Mouse (Mus musculus) c-Kit-positive CD71-positive TER-119-positive erythroid progenitor cells, embryonic 14.5 days (primary cell): ENCODE data around the gene Reg3g.
"Not testable (repeated sequence)": the region's sequence is repeated elsewhere in the genome, so short reads cannot be mapped to it uniquely, and the experiment has no call there.

Source experiments
- DNase-seq: peaks from one replicate; pipeline ENCODE4 v3.0.0-alpha.2; 2013; ENCODE audit warnings: low spot score

Gene Reg3g

DNA sequence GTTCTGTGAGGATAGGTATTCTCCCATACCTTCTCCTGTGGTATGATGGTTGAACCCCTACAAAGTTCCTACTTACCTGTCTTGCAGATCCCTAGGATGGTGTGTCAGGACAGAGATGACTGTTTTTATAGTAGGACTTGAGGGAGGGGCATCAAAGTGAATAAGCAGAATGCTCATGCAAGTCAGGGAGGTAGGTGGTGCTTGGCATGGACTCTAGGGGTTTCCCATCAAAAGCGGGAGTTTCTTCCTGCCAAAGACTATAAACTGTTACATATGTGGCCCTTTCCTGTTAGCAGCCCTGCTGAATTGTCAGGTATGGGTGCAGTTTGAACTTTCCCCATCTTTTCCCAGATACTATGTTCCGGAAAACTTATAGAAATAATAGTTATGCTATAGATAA, at the start of gene Reg3g:
Gene Reg3g, minus strand, starts transcription at position 101 of the 400 bp plus-strand sequence.
- DNase-seq = no peak

DNA sequence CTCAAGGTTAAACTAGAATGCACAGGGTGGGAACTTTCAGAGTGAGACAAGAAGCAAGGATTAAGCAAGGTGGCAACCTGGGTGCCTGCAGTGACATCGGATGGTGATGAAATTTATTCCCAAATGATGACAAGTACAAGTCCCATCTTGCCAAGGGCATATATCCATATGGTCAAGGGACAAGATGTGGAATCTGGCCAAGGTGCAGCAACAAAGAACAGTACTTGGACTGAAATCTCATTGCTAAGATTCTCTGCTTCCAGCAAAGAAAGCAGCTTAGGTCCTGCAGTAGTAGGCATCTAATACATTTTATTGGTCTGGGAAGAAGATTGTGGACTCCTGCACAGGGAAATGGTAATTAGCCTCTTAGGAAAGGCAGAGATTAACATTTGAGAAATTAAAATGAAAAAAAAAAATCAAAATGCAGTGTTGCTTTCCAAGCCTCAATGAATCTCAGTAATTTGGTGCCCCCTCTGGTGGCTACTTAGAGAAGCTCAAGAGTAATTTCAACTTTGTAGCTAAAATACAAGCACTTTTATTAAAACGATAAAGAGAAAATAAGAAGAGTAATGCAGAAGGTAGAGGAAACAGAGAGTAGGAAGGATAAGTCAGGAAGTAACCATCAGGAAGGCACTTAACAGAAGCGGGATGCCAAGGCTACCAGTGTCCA, 47.2 kb upstream of the Reg3g start:
- DNase-seq = no peak

DNA sequence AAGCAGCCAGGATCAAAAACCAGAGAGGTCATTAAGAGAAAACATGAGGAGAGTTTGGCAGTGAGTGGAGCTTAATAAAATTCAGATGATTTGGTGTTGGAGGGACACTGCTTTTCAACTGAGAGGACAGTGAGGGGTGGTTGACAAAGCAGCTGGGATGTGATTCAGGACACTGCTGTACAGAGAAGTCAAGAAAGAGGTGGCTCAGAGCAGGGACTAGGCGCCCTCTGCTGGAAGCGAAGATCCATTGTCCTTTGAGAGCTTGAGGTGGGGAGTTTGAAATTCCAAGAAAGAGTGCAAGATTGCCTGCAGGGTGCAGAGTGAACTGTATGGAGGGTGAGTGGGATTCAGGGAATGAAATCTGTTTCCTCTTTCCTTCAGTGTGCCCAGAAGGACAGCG, 44.2 kb upstream of the Reg3g start:
- no peak for DNase-seq

DNA sequence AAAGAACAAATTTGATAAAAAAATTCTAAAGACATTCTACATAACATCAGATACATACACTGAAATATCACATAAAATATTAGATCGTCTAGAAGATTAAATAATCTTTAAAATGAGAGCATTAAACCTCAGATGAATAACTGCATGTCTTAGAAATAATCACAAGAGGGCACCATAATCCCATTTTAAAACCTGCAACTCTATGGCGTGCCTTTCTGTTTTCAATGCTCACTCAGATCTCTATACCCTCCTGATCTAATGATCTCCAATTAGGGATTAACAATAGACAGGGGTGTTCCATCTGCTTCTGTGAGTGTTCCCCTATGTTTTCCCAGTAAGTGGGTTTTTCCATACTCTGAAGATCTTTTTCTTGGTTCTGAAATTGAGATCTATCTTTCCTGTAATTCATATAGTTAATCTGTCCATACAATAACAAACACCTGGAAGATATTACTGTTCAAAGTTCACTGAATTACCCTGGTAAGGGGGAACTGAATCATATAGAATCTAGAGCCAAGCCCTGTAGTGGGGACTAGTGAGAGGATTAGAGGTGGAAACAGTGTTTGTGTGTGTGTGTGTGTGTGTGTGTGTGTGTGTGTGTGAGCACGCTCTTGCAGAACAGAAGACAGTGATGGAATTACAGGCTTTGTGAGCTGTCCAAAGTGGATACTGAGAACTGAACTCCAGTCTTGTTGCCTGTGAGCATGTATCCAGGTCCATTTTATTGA, 41.7 kb upstream of the Reg3g start:
- no peak for DNase-seq

DNA sequence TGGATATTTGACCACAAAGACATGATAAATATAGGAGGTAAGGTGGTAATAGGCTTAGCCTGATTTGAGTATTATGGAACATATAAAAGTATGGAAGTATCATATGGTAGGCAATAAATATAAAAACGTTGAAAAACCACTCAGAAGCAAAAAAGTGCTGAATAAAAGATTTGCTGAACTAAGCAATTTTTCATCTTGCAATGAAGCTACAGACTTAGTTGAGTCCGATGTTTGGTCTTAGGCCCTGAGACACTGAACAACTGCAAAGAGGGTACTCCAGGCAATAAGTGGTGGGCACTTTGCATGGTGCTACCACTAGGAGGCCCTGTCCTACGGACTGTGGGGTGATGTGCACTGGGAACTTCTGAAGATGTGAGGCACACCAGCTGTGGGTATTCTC, 37.1 kb upstream of the Reg3g start:
- no peak for DNase-seq

DNA sequence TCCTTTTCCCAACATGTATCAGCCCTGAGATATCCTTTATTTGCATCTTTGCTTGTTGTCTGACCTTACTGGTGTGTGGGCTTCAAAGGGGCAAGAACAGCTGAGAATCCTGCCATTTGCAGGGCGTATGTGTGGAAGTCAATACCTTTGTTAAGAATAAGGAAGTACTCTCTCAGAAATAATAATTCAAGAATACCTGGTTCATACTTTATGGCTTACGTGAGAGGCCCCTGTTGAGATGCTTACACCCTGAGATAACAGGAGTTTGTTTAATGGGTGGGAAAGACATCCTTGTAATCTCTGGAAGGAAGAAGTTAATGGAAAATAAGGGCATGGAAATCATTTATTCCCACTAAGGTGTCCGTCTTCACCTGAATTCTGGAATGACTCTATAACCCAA, 26.0 kb upstream of the Reg3g start:
- DNase-seq = no peak

DNA sequence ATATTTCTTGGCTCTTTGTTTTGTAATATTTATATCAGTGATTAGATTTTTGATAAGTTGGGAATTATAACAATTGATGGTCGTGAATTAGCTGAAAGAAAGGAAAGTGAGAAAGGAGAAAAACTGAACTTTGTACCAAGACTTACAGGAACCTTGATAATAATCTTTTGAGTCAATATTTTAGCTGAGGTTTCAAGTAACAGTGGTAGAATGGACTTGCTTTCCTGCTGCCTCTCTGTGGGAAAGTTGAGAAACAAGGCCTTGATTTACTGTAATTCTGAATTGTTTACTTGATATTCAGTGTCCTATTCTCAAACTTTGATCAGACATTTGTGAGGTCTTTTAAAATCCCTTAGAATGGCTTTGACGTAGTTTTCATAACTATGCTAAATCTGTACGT, 615 bp upstream of the Reg3g start:
- DNase-seq = no peak

DNA sequence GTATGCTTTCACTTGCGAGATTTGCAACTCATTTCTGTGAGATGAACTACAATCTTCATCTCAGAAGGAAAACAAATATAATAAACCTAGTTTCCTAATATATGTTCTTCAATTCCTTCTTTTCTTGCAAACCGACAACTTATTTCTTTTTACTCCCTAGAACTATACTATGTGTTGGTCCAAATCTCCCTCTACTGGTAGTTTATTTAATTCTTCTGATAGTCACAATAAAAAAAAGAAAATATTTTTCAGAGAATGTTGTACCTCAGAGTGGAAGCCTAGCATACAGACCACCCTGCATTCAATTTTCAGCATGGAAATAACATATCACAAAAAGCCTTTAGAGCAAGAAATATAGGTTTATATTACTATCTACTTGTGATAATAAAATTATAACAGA, 5.4 kb downstream of the Reg3g start:
- DNase-seq = no peak

DNA sequence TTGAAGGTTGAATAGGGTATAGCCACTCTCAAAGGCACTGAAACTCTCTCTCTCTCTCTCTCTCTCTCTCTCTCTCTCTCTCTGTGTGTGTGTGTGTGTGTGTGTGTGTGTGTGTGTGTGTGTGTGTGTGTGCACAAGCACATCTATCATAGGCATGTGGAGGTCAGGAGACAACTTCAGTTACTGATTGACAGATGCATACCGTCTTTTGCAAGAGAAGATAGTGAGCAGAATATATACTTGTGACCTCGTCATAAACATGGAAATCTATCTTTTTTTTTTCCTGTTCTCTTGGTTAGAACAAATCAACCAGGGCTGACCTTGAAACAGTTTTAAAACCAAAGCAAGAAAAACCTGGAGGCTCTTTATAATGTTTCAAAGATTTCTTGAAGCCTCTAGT, 6.3 kb downstream of the Reg3g start:
- no peak for DNase-seq

DNA sequence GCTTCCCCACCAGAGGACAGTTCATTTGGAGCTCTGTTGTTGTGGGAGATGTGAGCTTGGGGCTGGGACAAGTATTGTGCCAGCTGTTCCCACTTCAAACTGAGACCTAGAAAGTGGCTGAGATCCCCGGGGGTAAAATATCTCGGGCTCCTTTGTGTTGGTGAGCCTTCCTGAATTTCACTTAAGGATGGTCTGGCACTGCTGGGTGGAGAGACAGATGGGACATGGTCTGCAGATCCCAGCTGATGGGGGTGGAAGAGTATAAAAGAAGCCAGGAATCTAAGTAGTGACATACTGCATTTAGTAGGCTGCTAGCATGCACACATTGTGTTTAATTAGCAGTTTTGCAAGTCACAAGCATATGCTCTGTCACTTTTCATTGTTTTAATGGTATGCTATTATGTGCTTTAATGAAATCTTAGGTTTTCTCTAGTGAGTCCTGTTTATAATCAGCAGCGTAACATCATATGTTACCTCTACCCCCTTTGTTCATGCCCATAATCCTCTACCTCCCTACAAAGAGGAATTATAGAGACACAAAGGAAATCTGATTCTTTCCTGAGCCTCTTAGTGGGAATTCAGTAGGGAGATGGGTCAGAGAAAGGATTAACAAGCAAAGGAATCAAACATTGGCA, 8.4 kb downstream of the Reg3g start:
- DNase-seq = no peak

DNA sequence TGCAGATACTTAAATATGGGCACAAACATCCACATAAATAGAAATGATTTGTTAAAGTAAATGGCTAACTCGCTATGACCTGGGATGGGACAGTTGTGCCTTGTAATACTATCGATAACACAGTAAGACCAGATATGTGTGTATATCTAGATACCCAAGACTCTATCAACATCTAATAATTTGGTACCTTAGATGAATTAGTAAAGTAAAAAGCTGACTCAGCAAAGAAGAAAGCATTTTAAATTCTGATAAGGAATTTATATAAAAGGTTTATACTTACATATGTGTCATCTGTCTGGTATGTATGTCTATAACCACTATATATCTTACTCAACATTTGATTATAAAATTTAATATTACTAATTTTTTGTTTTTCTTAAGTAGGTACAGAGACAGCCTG, 15.9 kb downstream of the Reg3g start:
- DNase-seq = no peak

DNA sequence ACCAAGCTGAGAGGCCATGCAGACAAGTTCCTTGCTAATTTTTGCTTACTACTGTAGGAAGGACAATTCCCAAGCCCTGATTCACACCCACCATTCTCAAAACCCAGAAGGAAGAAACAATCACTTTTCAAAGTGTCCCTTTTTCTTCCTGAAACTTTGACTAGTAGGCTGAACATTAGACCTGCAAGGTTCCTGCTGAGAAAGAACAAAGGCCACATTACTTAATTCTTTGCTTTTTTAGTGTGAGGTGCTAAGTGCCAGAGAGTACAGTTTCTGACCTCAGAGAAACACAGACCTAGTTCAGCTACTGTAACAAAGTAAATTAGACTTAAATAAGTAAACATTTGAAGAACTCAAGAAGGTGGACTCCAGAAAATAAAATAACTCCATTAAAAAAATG, 20.3 kb downstream of the Reg3g start:
- DNase-seq = no peak

DNA sequence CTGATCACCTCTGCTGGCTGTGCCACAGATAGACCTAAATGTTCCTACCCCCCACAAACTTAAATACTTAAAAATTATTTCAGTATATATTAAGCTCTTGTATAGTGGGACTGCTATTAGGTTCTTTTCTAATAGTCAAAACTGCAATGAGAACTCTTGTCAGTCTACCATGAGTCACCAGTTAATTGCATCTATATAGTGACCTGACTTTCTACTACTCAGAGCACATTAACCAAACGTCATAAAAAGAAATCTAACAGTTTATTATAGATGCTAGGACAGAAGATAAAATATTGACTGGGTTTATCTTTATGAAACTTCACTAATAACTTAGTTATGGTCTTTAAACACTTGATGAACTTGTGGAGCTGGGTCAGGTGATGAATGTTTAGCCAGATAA, 21.5 kb downstream of the Reg3g start:
- DNase-seq = no peak

DNA sequence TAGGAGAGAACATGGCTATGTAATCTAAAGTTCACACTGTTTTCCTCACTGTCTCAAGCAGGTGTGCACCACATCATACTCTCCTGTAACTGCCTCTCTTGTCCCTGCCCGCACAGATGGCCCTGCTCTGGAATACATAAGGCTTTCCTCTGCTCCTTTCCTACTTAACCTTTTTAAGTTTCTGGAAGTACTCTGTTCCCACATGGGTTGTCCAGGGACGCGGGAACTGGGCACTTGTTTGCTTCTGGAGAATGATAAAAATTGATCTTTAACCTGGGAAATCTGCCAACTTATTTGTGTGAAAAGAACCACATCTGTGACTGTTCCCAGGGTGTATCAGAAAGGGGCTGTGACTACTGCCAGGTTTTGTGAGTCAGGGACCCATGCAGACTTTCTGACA, 43.2 kb downstream of the Reg3g start:
- DNase-seq = no peak

DNA sequence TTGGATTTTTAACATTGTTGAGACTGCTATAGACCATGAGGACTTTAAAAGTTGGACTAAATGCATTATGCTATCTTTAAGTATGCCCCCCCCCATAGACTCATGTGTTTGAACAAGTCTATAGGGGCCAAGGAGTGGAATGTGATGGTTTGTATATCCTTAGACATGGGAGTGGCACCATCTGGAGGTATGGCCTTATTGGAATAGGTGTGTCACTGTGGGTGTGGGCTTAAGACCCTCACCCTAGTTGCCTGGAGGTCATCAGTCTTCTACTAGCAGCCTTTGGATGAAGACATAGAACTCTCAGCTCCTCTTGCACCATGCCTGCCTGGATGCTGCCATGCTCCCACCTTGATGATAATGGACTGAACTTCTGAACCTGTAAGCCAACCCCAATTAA, 46.3 kb downstream of the Reg3g start, which contains the start of gene Reg1:
Gene Reg1, plus strand, starts transcription at position 301 of the 400 bp plus-strand sequence.
- DNase-seq = not testable (repeated sequence)
